Mouse (Mus musculus): Measurements from ENCODE around the gene Igsf23.
A peak's percentile ranks its signal among the peaks of the same experiment; 100 is the strongest.
"Not testable (repeated sequence)": the region's sequence is repeated elsewhere in the genome, so short reads cannot be mapped to it uniquely, and the experiment has no call there.

Igsf23 gene

GRCm38 (mm10) chr7:19950589-19950988 is at the start of gene Igsf23:
Gene Igsf23, minus strand, starts transcription at chr7:19950756.
- no peaks in the 10 kb centered on the region for H3K36me3 ChIP-seq (ENCODE audit: control insufficient read depth, insufficient read depth, low read length, poor library complexity, severe bottlenecking)
- DNase-seq (ENCODE audit: low read depth, low spot score) = no peak

GRCm38 (mm10) chr7:19996721-19997120 is 46.2 kb upstream of the Igsf23 start:
- not testable (repeated sequence) for H3K27me3 ChIP-seq (ENCODE audit: control insufficient read depth, insufficient read depth, low read length, poor library complexity, severe bottlenecking); H3K36me3 ChIP-seq (ENCODE audit: control insufficient read depth, insufficient read depth, low read length, poor library complexity, severe bottlenecking); DNase-seq (ENCODE audit: low read depth, low spot score)

More at GRCm38 (mm10) chr7:19950589-19950988, at the start of gene Igsf23:
- H3K27me3 ChIP-seq (ENCODE audit: control insufficient read depth, insufficient read depth, low read length, poor library complexity, severe bottlenecking) = no peaks in the 10 kb centered on the region

GRCm38 (mm10) chr7:19991165-19991564 is 40.6 kb upstream of the Igsf23 start, which contains the start of gene Nlrp9b:
Gene Nlrp9b, plus strand, starts transcription at chr7:19991465.
- DNase-seq (ENCODE audit: low read depth, low spot score); H3K27me3 ChIP-seq (ENCODE audit: control insufficient read depth, insufficient read depth, low read length, poor library complexity, severe bottlenecking); H3K36me3 ChIP-seq (ENCODE audit: control insufficient read depth, insufficient read depth, low read length, poor library complexity, severe bottlenecking): not testable (repeated sequence)

GRCm38 (mm10) chr7:19971516-19971915 is 21.0 kb upstream of the Igsf23 start:
- Histone ChIP-seq H3K27me3 (ENCODE audit: control insufficient read depth, insufficient read depth, low read length, poor library complexity, severe bottlenecking) (no peaks in the 10 kb centered on the region), H3K36me3 (ENCODE audit: control insufficient read depth, insufficient read depth, low read length, poor library complexity, severe bottlenecking) (no peaks in the 10 kb centered on the region)
- DNase-seq (ENCODE audit: low read depth, low spot score) = no peak

GRCm38 (mm10) chr7:19970196-19970595 is 19.6 kb upstream of the Igsf23 start:
- H3K36me3 ChIP-seq (ENCODE audit: control insufficient read depth, insufficient read depth, low read length, poor library complexity, severe bottlenecking) = no peaks in the 10 kb centered on the region
- no peaks in the 10 kb centered on the region for H3K27me3 ChIP-seq (ENCODE audit: control insufficient read depth, insufficient read depth, low read length, poor library complexity, severe bottlenecking)
- DNase-seq (ENCODE audit: low read depth, low spot score) = no peak

- DNase-seq (ENCODE audit: low read depth, low spot score) = no peak
- Histone ChIP-seq H3K27me3 (ENCODE audit: control insufficient read depth, insufficient read depth, low read length, poor library complexity, severe bottlenecking) (no peaks in the 10 kb centered on the region), H3K36me3 (ENCODE audit: control insufficient read depth, insufficient read depth, low read length, poor library complexity, severe bottlenecking) (no peaks in the 10 kb centered on the region)
These were observed 19.1 kb upstream of the Igsf23 start for GRCm38 (mm10) chr7:19969541-19970090.

GRCm38 (mm10) chr7:19969106-19969505 is 18.6 kb upstream of the Igsf23 start:
- Histone ChIP-seq H3K36me3 (ENCODE audit: control insufficient read depth, insufficient read depth, low read length, poor library complexity, severe bottlenecking) (no peaks in the 10 kb centered on the region), H3K27me3 (ENCODE audit: control insufficient read depth, insufficient read depth, low read length, poor library complexity, severe bottlenecking) (no peaks in the 10 kb centered on the region)
- no peak for DNase-seq (ENCODE audit: low read depth, low spot score)

GRCm38 (mm10) chr7:19964985-19965579 is 14.5 kb upstream of the Igsf23 start, which contains the start of gene Ceacam20:
Gene Ceacam20, plus strand, starts transcription at chr7:19965412.
- Histone ChIP-seq H3K27me3 (ENCODE audit: control insufficient read depth, insufficient read depth, low read length, poor library complexity, severe bottlenecking) (no peaks in the 10 kb centered on the region), H3K36me3 (ENCODE audit: control insufficient read depth, insufficient read depth, low read length, poor library complexity, severe bottlenecking) (no peaks in the 10 kb centered on the region)
- no peak for DNase-seq (ENCODE audit: low read depth, low spot score)

GRCm38 (mm10) chr7:19962423-19962822 is 11.9 kb upstream of the Igsf23 start:
- no peaks in the 10 kb centered on the region for H3K36me3 ChIP-seq (ENCODE audit: control insufficient read depth, insufficient read depth, low read length, poor library complexity, severe bottlenecking)
- no peaks in the 10 kb centered on the region for H3K27me3 ChIP-seq (ENCODE audit: control insufficient read depth, insufficient read depth, low read length, poor library complexity, severe bottlenecking)
- DNase-seq (ENCODE audit: low read depth, low spot score) = no peak

GRCm38 (mm10) chr7:19956341-19956781 is 5.8 kb upstream of the Igsf23 start:
- DNase-seq (ENCODE audit: low read depth, low spot score) = peak; percentile 90
- Histone ChIP-seq H3K27me3 (ENCODE audit: control insufficient read depth, insufficient read depth, low read length, poor library complexity, severe bottlenecking) (no peaks in the 10 kb centered on the region), H3K36me3 (ENCODE audit: control insufficient read depth, insufficient read depth, low read length, poor library complexity, severe bottlenecking) (no peaks in the 10 kb centered on the region)

- DNase-seq (ENCODE audit: low read depth, low spot score) = no peak
- Histone ChIP-seq H3K27me3 (ENCODE audit: control insufficient read depth, insufficient read depth, low read length, poor library complexity, severe bottlenecking) (no peaks in the 10 kb centered on the region), H3K36me3 (ENCODE audit: control insufficient read depth, insufficient read depth, low read length, poor library complexity, severe bottlenecking) (no peaks in the 10 kb centered on the region)
These were observed 5.3 kb upstream of the Igsf23 start for GRCm38 (mm10) chr7:19955861-19956260.

GRCm38 (mm10) chr7:19953054-19953453 is 2.5 kb upstream of the Igsf23 start:
- DNase-seq (ENCODE audit: low read depth, low spot score) = no peak
- Histone ChIP-seq H3K36me3 (ENCODE audit: control insufficient read depth, insufficient read depth, low read length, poor library complexity, severe bottlenecking) (no peaks in the 10 kb centered on the region), H3K27me3 (ENCODE audit: control insufficient read depth, insufficient read depth, low read length, poor library complexity, severe bottlenecking) (no peaks in the 10 kb centered on the region)

GRCm38 (mm10) chr7:19952320-19952986 is 1.9 kb upstream of the Igsf23 start:
- no peak for DNase-seq (ENCODE audit: low read depth, low spot score)
- Histone ChIP-seq H3K36me3 (ENCODE audit: control insufficient read depth, insufficient read depth, low read length, poor library complexity, severe bottlenecking) (no peaks in the 10 kb centered on the region), H3K27me3 (ENCODE audit: control insufficient read depth, insufficient read depth, low read length, poor library complexity, severe bottlenecking) (no peaks in the 10 kb centered on the region)

- Histone ChIP-seq H3K27me3 (ENCODE audit: control insufficient read depth, insufficient read depth, low read length, poor library complexity, severe bottlenecking) (no peaks in the 10 kb centered on the region), H3K36me3 (ENCODE audit: control insufficient read depth, insufficient read depth, low read length, poor library complexity, severe bottlenecking) (no peaks in the 10 kb centered on the region)
- DNase-seq (ENCODE audit: low read depth, low spot score) = no peak
These were observed 560 bp downstream of the Igsf23 start for GRCm38 (mm10) chr7:19949996-19950395.

- H3K36me3 ChIP-seq (ENCODE audit: control insufficient read depth, insufficient read depth, low read length, poor library complexity, severe bottlenecking) = no peaks in the 10 kb centered on the region
- no peak for DNase-seq (ENCODE audit: low read depth, low spot score)
- no peaks in the 10 kb centered on the region for H3K27me3 ChIP-seq (ENCODE audit: control insufficient read depth, insufficient read depth, low read length, poor library complexity, severe bottlenecking)
These were observed 1.6 kb downstream of the Igsf23 start for GRCm38 (mm10) chr7:19948956-19949355.

Data from splenic B cell, adult 2 months (primary cell).